Mouse (Mus musculus) forebrain, embryonic 15.5 days (tissue): ENCODE measurements around the gene Igfbp2. TPM values are rescaled to one million over a fixed set of nuclear protein-coding genes. Genes with fewer than 3 reads are reported as not detected.
A peak's percentile ranks its signal among the peaks of the same experiment; 100 is the strongest.

Source experiments
- ATAC-seq: fragments of 200-750 bp; cut with Nextera tagmentation; replicated peaks from 2 replicates; pipeline ENCODE4 v1.8.0; 2017; ENCODE audit warnings: mild to moderate bottlenecking, moderate TSS enrichment, moderate library complexity
- H3K27ac ChIP-seq: fragments of 300-500 bp; sonication (generic); replicated peaks from 2 replicates; pipeline ENCODE4 v1.5.1; 2015; ENCODE audit warnings: mild to moderate bottlenecking, inconsistent platforms
- H3K27me3 ChIP-seq: fragments of 300-500 bp; sonication (generic); 2 replicates; pipeline ENCODE4 v1.6.1; 2015; ENCODE audit warnings: inconsistent platforms
- H3K36me3 ChIP-seq: fragments of 300-500 bp; sonication (generic); 2 replicates; pipeline ENCODE4 v1.6.1; 2015; ENCODE audit warnings: mild to moderate bottlenecking, inconsistent platforms
- H3K4me1 ChIP-seq: fragments of 300-500 bp; sonication (generic); 2 replicates; pipeline ENCODE4 v1.6.1; 2015; ENCODE audit warnings: inconsistent platforms
- H3K4me2 ChIP-seq: fragments of 300-500 bp; sonication (generic); replicated peaks from 2 replicates; pipeline ENCODE4 v1.6.1; 2015; ENCODE audit warnings: mild to moderate bottlenecking, inconsistent platforms
- H3K4me3 ChIP-seq: fragments of 300-500 bp; sonication (generic); 2 replicates; pipeline ENCODE4 v1.5.1; 2015; ENCODE audit warnings: mild to moderate bottlenecking, inconsistent platforms
- H3K9ac ChIP-seq: fragments of 300-500 bp; sonication (generic); replicated peaks from 2 replicates; pipeline ENCODE4 v1.6.1; 2015; ENCODE audit warnings: mild to moderate bottlenecking, inconsistent platforms
- H3K9me3 ChIP-seq: fragments of 300-500 bp; sonication (generic); 2 replicates; pipeline ENCODE4 v1.6.1; 2016; ENCODE audit warnings: inconsistent platforms
- WGBS: fragments of 180-500 bp; shearing (Covaris S2); methylation state at CpG from one replicate; pipeline ENCODE4 v1.1.7; 2015; ENCODE audit warnings: mixed read lengths; 5-methylcytosine and 5-hydroxymethylcytosine counted together
- polyA plus RNA-seq: library from polyadenylated mRNA; unstranded; fragments of >200 nt; fragmentation: Nextera tagmentation; extraction: Ambion mirVana; gene quantifications from 2 replicates; pipeline ENCODE4 v1.2.1, GENCODE M21; 2015

Gene Igfbp2
- polyA plus RNA-seq, 1 experiment from 2014 or later: 343 TPM

- no peak overlapping the region for H3K9ac ChIP-seq
- no peak for ATAC-seq
- H3K4me1 ChIP-seq: peaks cover 22% of the 10 kb centered on the region
- no peak overlapping the region for H3K27ac ChIP-seq
- 51% methylated on average over 4 of the region's 4 CpGs for WGBS
- no peaks in the 10 kb centered on the region for H3K9me3 ChIP-seq
- H3K36me3 ChIP-seq: no peaks in the 10 kb centered on the region
- H3K27me3 ChIP-seq: no peaks in the 10 kb centered on the region
- no peak overlapping the region for H3K4me2 ChIP-seq
- H3K4me3 ChIP-seq: no peak overlapping the region
Observed at GRCm38 (mm10) chr1:72804031-72804430, 20.3 kb upstream of the Igfbp2 start.

- Histone ChIP-seq H3K9ac (no peak overlapping the region), H3K27ac (no peak overlapping the region), H3K4me1 (peaks cover 22% of the 10 kb centered on the region), H3K4me2 (no peak overlapping the region), H3K36me3 (no peaks in the 10 kb centered on the region), H3K27me3 (no peaks in the 10 kb centered on the region), H3K4me3 (no peak overlapping the region), H3K9me3 (no peaks in the 10 kb centered on the region)
- 27% methylated on average over 8 of the region's 8 CpGs for WGBS
- no peak for ATAC-seq
Observed at GRCm38 (mm10) chr1:72805037-72805436, 19.3 kb upstream of the Igfbp2 start.

GRCm38 (mm10) chr1:72805476-72806043, 18.7 kb upstream of the Igfbp2 start:
- H3K4me3 ChIP-seq: no peak overlapping the region
- no peak overlapping the region for H3K9ac ChIP-seq
- WGBS: 5% methylated on average over 4 of the region's 4 CpGs
- H3K9me3 ChIP-seq: no peaks in the 10 kb centered on the region
- H3K36me3 ChIP-seq: no peaks in the 10 kb centered on the region
- ATAC-seq: 0 out of 2 replicates have a peak, but pooled peaks have one; percentile 47
- no peak overlapping the region for H3K27ac ChIP-seq
- H3K4me1 ChIP-seq: peaks cover 22% of the 10 kb centered on the region
- H3K4me2 ChIP-seq: no peak overlapping the region
- H3K27me3 ChIP-seq: no peaks in the 10 kb centered on the region

- 4% methylated on average over 11 of the region's 11 CpGs for WGBS
- Histone ChIP-seq H3K36me3 (no peaks in the 10 kb centered on the region), H3K4me1 (peaks cover 22% of the 10 kb centered on the region), H3K9me3 (no peaks in the 10 kb centered on the region), H3K27ac (no peak overlapping the region), H3K4me2 (no peak overlapping the region), H3K9ac (no peak overlapping the region), H3K4me3 (no peak overlapping the region), H3K27me3 (no peaks in the 10 kb centered on the region)
- peak; percentile 77 for ATAC-seq
Observed at GRCm38 (mm10) chr1:72806044-72806584, 18.2 kb upstream of the Igfbp2 start.

DNA sequence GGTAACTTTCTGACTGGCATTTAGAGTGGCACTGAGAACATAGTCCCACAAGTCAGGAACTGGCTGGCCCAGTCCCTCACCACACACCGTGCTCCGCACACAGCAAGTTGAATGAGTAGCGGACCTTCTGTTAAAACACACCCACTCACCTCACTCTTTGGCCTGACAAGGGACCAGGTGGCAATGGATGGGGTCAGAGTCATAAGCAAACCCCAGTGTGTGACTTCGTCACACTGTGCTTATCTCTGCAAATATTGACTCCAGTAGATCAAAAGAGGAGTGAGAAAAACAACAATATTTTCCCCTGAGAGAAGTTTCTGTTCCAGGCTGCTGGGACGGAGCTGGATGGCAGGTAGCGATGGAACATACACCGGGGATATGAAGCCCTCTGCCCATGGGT, 15.0 kb upstream of the Igfbp2 start:
- 96% methylated on average over 7 of the region's 7 CpGs for WGBS
- no peak overlapping the region for H3K4me3 ChIP-seq
- no peak overlapping the region for H3K27ac ChIP-seq
- H3K9me3 ChIP-seq: no peaks in the 10 kb centered on the region
- H3K4me2 ChIP-seq: no peak overlapping the region
- no peaks in the 10 kb centered on the region for H3K36me3 ChIP-seq
- no peaks in the 10 kb centered on the region for H3K27me3 ChIP-seq
- H3K4me1 ChIP-seq: peaks cover 19% of the 10 kb centered on the region
- H3K9ac ChIP-seq: no peak overlapping the region
- ATAC-seq: no peak

GRCm38 (mm10) chr1:72809951-72810675, 14.2 kb upstream of the Igfbp2 start:
- WGBS: 84% methylated on average over 7 of the region's 7 CpGs

DNA sequence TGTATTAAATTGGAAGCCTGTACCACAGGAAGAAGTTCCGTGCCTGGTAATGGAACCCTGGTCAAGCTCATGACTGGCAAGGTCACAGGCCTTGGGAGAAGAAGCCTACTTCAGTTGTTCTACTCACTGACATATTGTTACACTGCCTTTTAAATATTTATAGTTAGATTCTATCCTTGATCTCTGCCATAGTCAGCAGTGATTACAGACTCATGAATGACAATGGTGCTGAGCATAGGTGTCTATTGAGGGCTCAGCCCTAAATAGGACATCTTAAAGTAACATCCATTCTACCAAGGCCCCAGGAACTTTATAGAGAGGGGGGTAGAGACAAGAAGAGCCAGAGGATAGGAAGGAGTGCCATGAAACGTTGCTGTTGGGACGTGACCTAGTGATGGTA, 13.2 kb upstream of the Igfbp2 start:
- Histone ChIP-seq H3K4me1 (peaks cover 19% of the 10 kb centered on the region), H3K4me2 (no peak overlapping the region), H3K9ac (no peak overlapping the region), H3K27ac (no peak overlapping the region), H3K4me3 (no peak overlapping the region), H3K36me3 (no peaks in the 10 kb centered on the region), H3K27me3 (no peaks in the 10 kb centered on the region), H3K9me3 (no peaks in the 10 kb centered on the region)
- ATAC-seq: no peak
- WGBS: 100% methylated on average over 3 of the region's 3 CpGs

More at GRCm38 (mm10) chr1:72809951-72810675, 14.2 kb upstream of the Igfbp2 start:
- H3K27me3 ChIP-seq: no peaks in the 10 kb centered on the region
- no peak overlapping the region for H3K27ac ChIP-seq
- no peak overlapping the region for H3K4me2 ChIP-seq
- no peak overlapping the region for H3K9ac ChIP-seq
- peaks cover 21% of the 10 kb centered on the region for H3K4me1 ChIP-seq
- no peaks in the 10 kb centered on the region for H3K36me3 ChIP-seq
- H3K4me3 ChIP-seq: no peak overlapping the region
- no peaks in the 10 kb centered on the region for H3K9me3 ChIP-seq
- no peak for ATAC-seq

DNA sequence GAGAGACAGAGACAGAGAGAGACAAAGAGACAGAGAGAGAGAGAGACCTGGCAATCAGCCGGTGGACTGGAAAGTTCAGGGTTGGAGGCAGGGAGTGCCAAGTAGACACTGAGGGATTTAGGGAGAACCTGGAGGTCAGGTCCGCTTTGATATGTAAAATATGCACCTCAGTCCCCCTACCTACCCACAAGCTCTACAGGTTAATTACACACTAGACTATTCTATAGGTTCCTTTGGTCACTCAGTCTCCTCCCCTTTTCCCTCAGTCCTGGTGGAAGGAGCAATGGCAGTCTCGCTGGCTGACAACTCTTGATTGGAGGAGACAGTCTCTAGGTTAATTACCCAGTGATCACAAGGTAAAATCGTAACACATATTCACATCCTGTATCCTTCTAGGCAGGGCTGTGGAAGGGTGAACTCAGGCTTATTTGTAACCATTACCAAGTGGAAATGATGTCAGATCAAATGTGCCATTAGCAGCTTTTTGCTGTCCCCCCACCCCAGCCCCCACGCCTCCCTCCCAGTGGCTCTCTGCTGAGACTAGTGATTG, 11.1 kb upstream of the Igfbp2 start:
- peak overlapping the region; percentile 34; the same call in 1 of the 2 replicates for H3K27ac ChIP-seq
- H3K9me3 ChIP-seq: no peaks in the 10 kb centered on the region
- 21% methylated on average over 5 of the region's 5 CpGs for WGBS
- ATAC-seq: peak; percentile 33; the same call in 1 of the 2 replicates
- H3K4me1 ChIP-seq: peaks cover 13% of the 10 kb centered on the region
- no peaks in the 10 kb centered on the region for H3K27me3 ChIP-seq
- no peak overlapping the region for H3K4me3 ChIP-seq
- H3K36me3 ChIP-seq: no peaks in the 10 kb centered on the region
- no peak overlapping the region for H3K4me2 ChIP-seq
- H3K9ac ChIP-seq: no peak overlapping the region

DNA sequence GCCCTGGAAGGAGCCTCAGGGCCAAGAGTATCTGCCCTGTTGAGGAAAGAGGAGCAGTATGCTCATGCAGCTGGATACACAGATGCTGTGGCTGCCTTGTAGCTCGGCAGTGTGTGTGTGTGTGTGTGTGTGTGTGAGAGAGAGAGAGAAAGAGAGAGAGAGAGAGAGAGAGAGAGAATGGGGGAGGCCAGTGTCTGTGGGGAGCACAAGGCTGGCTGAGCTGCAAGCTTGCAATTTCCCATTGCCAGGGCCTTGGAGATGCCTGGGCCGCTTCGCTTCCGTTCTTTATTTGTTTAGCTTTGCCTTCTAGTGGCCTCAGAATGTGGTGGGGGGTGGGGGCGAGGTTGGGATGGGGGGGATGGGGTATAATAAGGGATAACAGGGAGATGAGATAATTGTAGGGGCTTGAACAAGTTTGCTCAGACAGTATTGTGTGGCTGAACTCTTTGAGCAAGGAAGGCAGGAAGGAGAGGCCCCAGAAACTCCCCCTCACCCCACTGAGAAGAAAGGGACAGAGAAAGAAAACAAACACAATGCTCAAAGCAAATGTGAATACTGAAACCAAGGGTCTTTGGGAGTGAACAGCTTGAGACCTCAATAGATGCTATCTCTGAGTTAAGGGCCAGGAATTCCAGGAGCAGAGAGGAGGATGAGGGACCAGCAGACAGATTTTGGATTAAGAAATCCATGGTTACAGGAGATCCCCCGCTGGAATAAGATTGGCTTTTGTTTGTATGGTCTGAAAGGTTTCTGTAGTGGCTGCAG, 10.5 kb upstream of the Igfbp2 start:
- WGBS: 4% methylated on average over 6 of the region's 6 CpGs
- Histone ChIP-seq H3K4me2 (no peak overlapping the region), H3K9ac (no peak overlapping the region), H3K36me3 (no peaks in the 10 kb centered on the region), H3K4me1 (peaks cover 13% of the 10 kb centered on the region), H3K27ac (peak overlapping the region; percentile 39), H3K27me3 (no peaks in the 10 kb centered on the region), H3K9me3 (no peaks in the 10 kb centered on the region), H3K4me3 (no peak overlapping the region)
- peak; percentile 65 for ATAC-seq

DNA sequence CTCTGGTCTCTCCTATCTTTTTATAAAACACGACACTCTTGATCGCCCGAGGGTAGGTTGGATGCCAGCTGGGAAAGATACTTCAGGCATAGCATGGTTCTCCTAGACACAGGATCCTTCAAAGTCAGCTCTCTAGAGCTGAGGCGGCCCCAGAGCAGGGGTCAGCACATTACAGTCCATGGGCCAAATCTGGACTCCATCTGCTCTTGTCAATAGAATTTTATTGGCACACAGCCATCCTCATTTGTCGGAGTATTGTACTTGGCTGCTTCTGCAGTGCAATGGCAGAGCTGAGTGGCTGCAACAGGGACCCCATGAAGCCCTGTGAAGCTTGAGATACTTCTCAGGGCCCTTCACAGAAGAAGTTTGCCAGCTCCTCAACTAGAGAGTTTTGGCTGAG, 9.1 kb upstream of the Igfbp2 start:
- Histone ChIP-seq H3K9ac (no peak overlapping the region), H3K27ac (no peak overlapping the region), H3K27me3 (no peaks in the 10 kb centered on the region), H3K4me3 (no peak overlapping the region), H3K9me3 (no peaks in the 10 kb centered on the region), H3K4me1 (peaks cover 13% of the 10 kb centered on the region), H3K4me2 (no peak overlapping the region), H3K36me3 (no peaks in the 10 kb centered on the region)
- 42% methylated on average over 5 of the region's 5 CpGs for WGBS
- no peak; the same call in 1 of the 2 replicates for ATAC-seq

GRCm38 (mm10) chr1:72815616-72816015, 8.7 kb upstream of the Igfbp2 start:
- 85% methylated on average over 3 of the region's 3 CpGs for WGBS
- Histone ChIP-seq H3K27me3 (no peaks in the 10 kb centered on the region), H3K4me3 (no peak overlapping the region)

DNA sequence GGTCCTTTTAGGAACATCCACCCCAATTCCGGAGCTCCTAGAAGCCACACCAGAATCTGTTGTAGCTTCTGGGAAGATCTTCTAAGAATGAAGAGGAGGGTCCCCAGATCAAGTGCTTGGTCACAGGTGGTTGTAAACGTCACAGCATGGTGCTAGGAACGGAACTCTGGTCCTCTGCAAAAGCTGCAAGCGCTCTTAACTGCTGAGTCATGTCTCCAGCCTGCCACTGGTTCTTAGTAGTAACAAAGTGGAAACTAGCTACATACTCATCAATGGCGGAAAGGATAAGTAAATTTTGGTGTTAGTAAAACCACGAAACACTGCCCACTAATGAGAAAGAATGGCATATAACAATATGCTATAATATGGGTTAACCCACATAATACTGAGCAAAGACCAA, 4.3 kb upstream of the Igfbp2 start:
- Histone ChIP-seq H3K9ac (no peak overlapping the region), H3K9me3 (no peaks in the 10 kb centered on the region), H3K36me3 (no peaks in the 10 kb centered on the region), H3K4me1 (peaks cover 16% of the 10 kb centered on the region), H3K27ac (no peak overlapping the region), H3K27me3 (no peaks in the 10 kb centered on the region), H3K4me3 (no peak overlapping the region), H3K4me2 (no peak overlapping the region)
- ATAC-seq: no peak
- 94% methylated on average over 6 of the region's 6 CpGs for WGBS

More at GRCm38 (mm10) chr1:72815616-72816015, 8.7 kb upstream of the Igfbp2 start:
- Histone ChIP-seq H3K27ac (no peak overlapping the region), H3K9ac (no peak overlapping the region), H3K4me2 (no peak overlapping the region), H3K36me3 (no peaks in the 10 kb centered on the region), H3K4me1 (peaks cover 13% of the 10 kb centered on the region), H3K9me3 (no peaks in the 10 kb centered on the region)
- ATAC-seq: no peak
